Mouse (Mus musculus) stomach, postnatal 0 days (tissue): Measurements from ENCODE around the gene Prelp.

ENCODE experiments used
- CTCF ChIP-seq: IDR thresholded peaks from 2 replicates; pipeline ENCODE4 v1.5.1; 2016; ENCODE audit warnings: antibody characterized with exemption, low read depth, mild to moderate bottlenecking, moderate library complexity
- EP300 ChIP-seq: optimal IDR thresholded peaks from 2 replicates; pipeline ENCODE3; 2016; ENCODE audit warnings: antibody characterized with exemption

- TF ChIP-seq CTCF (no peak), EP300 (no peak)
Observed at GRCm38 (mm10) chr1:133900825-133901224, 20.4 kb downstream of the Prelp start.
